Mouse (Mus musculus): ENCODE results near the gene Memo1. TPM values are rescaled to one million over a fixed set of nuclear protein-coding genes. Genes with fewer than 3 reads are reported as not detected.

The Memo1 gene
- total and polyA plus RNA-seq, 3 experiments, result 47.7 to 133 (median 76.4) TPM

GRCm38 (mm10) chr17:74240322-74240721 is 55.0 kb downstream of the Memo1 start:
- H3K4me3 ChIP-seq (replicated peaks in 1 of 3; ENCODE audit: low read depth in 2 of 3, low read length in 2 of 3, poor library complexity in 1 of 3), result no peak overlapping the region
- in situ Hi-C loops (cut with MboI; ENCODE audit: low pct_ligation_motif_present, low pct_unique_long_range_greater_than_20kb, low sequenced_read_pairs) (no loop called here), dilution Hi-C loops (cut with MboI; ENCODE audit: extremely low pct_ligation_motif_present, extremely low pct_unique_long_range_greater_than_20kb, low sequenced_read_pairs) (no loop called here)
- H3K9ac ChIP-seq (ENCODE audit: insufficient read depth, low read depth), result no peak overlapping the region
- no peak overlapping the region for H3K27ac ChIP-seq (ENCODE audit: insufficient read depth, low read depth)
- H3K4me1 ChIP-seq (ENCODE audit: control insufficient read depth in 1 of 2, insufficient read depth in 2 of 2), result peaks cover 0 to 2% of the 10 kb centered on the region in 2 experiments; a peak in 1 of 4 replicates
- no peak for DNase-seq (ENCODE audit: extremely low read depth)
- no peaks in the 10 kb centered on the region for H3K27me3 ChIP-seq (replicated peaks)
- H3K9me3 ChIP-seq (replicated peaks; ENCODE audit: low read length), result no peaks in the 10 kb centered on the region
- H3K4me2 ChIP-seq (ENCODE audit: insufficient read depth, low read depth, poor library complexity, severe bottlenecking), result no peak overlapping the region
- H3K79me2 ChIP-seq (replicated peaks; ENCODE audit: control insufficient read depth, extremely low read depth, insufficient read depth, poor library complexity, severe bottlenecking), result peaks cover 2% of the 10 kb centered on the region; the same call in 1 of the 2 replicates
- TF ChIP-seq ETS1 (conservative IDR thresholded peaks at IDR 0.05; ENCODE audit: low read depth, low read length) (no peak), MAX (IDR thresholded peaks at IDR 0.05; ENCODE audit: low read length) (no peak), KAT2A (IDR thresholded peaks at IDR 0.05; ENCODE audit: insufficient replicate concordance, low read length) (no peak), USF1 (IDR thresholded peaks at IDR 0.05; ENCODE audit: low read depth, low read length) (no peak), ZNF384 (IDR thresholded peaks at IDR 0.05; ENCODE audit: low read depth, low read length) (no peak), MEF2A (IDR thresholded peaks at IDR 0.05; ENCODE audit: borderline replicate concordance, low read depth, low read length) (no peak), GABPA (IDR thresholded peaks at IDR 0.05; ENCODE audit: insufficient replicate concordance, low read depth, low read length) (no peak), NRF1 (IDR thresholded peaks at IDR 0.05; ENCODE audit: low read depth, low read length) (no peak), MAFK (IDR thresholded peaks at IDR 0.05; ENCODE audit: insufficient replicate concordance, low read length) (no peak), IRF4 (IDR thresholded peaks at IDR 0.05; ENCODE audit: low read depth, low read length) (no peak), PAX5 (IDR thresholded peaks at IDR 0.05; ENCODE audit: low read length) (no peak), TCF12 (IDR thresholded peaks at IDR 0.05; ENCODE audit: low read depth, low read length) (no peak)
- peaks cover 17 to 46% of the 10 kb centered on the region in 2 experiments for H3K36me3 ChIP-seq (replicated peaks in 1 of 2; ENCODE audit: control insufficient read depth in 1 of 2, insufficient read depth in 1 of 2, low read length in 1 of 2)

GRCm38 (mm10) chr17:74228131-74228759 is 67.1 kb downstream of the Memo1 start:
- Histone ChIP-seq H3K9ac (ENCODE audit: insufficient read depth, low read depth) (no peak overlapping the region), H3K4me2 (ENCODE audit: insufficient read depth, low read depth, poor library complexity, severe bottlenecking) (no peak overlapping the region), H3K36me3 (replicated peaks in 1 of 2; ENCODE audit: control insufficient read depth in 1 of 2, insufficient read depth in 1 of 2, low read length in 1 of 2) (peaks cover 2 to 25% of the 10 kb centered on the region in 2 experiments), H3K27ac (ENCODE audit: insufficient read depth, low read depth) (no peak overlapping the region), H3K27me3 (replicated peaks) (no peaks in the 10 kb centered on the region), H3K79me2 (replicated peaks; ENCODE audit: control insufficient read depth, extremely low read depth, insufficient read depth, poor library complexity, severe bottlenecking) (no peaks in the 10 kb centered on the region), H3K4me3 (replicated peaks in 1 of 3; ENCODE audit: low read depth in 2 of 3, low read length in 2 of 3, poor library complexity in 1 of 3) (no peak overlapping the region), H3K4me1 (ENCODE audit: control insufficient read depth in 1 of 2, insufficient read depth in 2 of 2) (peaks cover 0 to 5% of the 10 kb centered on the region in 2 experiments; a peak in 1 of 4 replicates), H3K9me3 (replicated peaks; ENCODE audit: low read length) (no peaks in the 10 kb centered on the region)
- TF ChIP-seq RAD21 (IDR thresholded peaks at IDR 0.05; ENCODE audit: low read depth, low read length) (no peak), ZKSCAN1 (IDR thresholded peaks at IDR 0.05; ENCODE audit: borderline replicate concordance, low read depth, low read length) (no peak), CHD2 (IDR thresholded peaks at IDR 0.05; ENCODE audit: low read length) (no peak), UBTF (IDR thresholded peaks at IDR 0.05; ENCODE audit: low read depth, low read length) (no peak), TBP (conservative IDR thresholded peaks at IDR 0.05; ENCODE audit: low read depth, low read length) (no peak), GABPA (IDR thresholded peaks at IDR 0.05; ENCODE audit: insufficient replicate concordance, low read depth, low read length) (no peak), CTCF (conservative IDR thresholded peaks at IDR 0.05 in 1 of 2, IDR thresholded peaks at IDR 0.05 in 1 of 2; ENCODE audit: low read depth in 2 of 2, low read length in 2 of 2) (no peak), HCFC1 (IDR thresholded peaks at IDR 0.05; ENCODE audit: low read depth, low read length) (no peak), POLR2AphosphoS2 (IDR thresholded peaks at IDR 0.05; ENCODE audit: low read depth, low read length) (no peak), ZMIZ1 (IDR thresholded peaks at IDR 0.05; ENCODE audit: low read depth, low read length) (no peak)
- dilution Hi-C loops (cut with MboI; ENCODE audit: extremely low pct_ligation_motif_present, extremely low pct_unique_long_range_greater_than_20kb, low sequenced_read_pairs) (no loop called here), in situ Hi-C loops (cut with MboI; ENCODE audit: low pct_ligation_motif_present, low pct_unique_long_range_greater_than_20kb, low sequenced_read_pairs) (no loop called here)
- no peak for DNase-seq (ENCODE audit: extremely low read depth)

Data from CH12.LX (cell line).